Mouse (Mus musculus): ENCODE results near the gene Becn1. TPM values are rescaled to one million over a fixed set of nuclear protein-coding genes. Genes with fewer than 3 reads are reported as not detected.
A peak's percentile ranks its signal among the peaks of the same experiment; 100 is the strongest.

Becn1 gene
- 65.1 and 72.3 TPM in 2 replicates for polyA plus RNA-seq (2015; fragmentation: Nextera tagmentation; extraction: Ambion mirVana)

DNA sequence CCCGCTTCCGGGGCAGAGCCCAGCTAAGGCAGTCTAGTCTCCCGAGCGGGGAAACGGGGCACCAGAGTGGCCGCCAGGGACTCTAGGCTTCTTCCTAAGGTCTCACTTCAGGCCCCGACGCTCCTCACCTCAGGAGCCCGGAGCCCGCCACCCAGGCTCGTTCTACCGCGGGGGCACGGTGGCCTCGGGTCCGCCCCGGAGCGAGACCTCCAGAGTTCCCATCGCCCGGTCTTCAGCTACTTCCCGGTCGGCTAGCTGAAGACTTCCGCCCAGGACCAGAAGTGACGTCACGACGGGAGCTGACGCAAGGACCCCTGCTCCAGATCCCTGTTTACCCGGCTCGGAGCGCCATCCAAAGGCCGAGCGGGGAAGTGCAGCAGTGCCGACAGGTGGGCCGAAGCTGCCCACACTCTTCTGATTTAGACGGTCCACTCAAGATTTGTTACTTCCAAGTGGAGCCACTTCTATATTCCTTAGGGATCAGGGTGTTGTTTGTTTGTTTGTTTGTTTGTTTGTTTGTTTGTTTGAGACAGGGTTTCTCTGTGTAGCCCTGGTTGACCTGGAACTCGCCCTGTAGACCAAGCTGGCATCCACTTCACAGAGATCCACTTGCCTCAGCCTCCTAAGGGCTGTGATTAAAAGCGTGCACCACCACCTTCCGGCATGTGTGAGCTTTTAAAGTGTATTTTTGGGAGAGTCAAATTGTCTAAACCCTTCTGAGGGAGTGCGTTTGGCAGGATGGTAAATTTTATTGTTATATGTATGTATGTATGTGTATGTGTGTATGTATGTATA is at the start of gene Becn1:
Becn1 (minus strand) TSS at position 283 of the 795 bp plus-strand sequence.
- peaks cover 16% of the 10 kb centered on the region for H3K4me1 ChIP-seq (ENCODE audit: insufficient read depth)
- H3K4me3 ChIP-seq (ENCODE audit: low read depth, low read length): peak within 1 kb of the TSS; percentile 98
- WGBS (ENCODE audit: insufficient replicate concordance): 6% methylated on average over 39 of the region's 39 CpGs
- peak; percentile 96 for ATAC-seq
- TF ChIP-seq CTCF (IDR thresholded peaks at IDR 0.05; ENCODE audit: low read depth) (peak; percentile 99), EP300 (IDR thresholded peaks at IDR 0.05; ENCODE audit: low read depth) (peak; percentile 57; the same call in 1 of the 2 replicates)
- peaks cover 21% of the 10 kb centered on the region for H3K36me3 ChIP-seq (replicated peaks; ENCODE audit: insufficient read depth, low read length)
- H3K27me3 ChIP-seq (ENCODE audit: insufficient read depth, low read length): no peaks in the 10 kb centered on the region
- peak; percentile 99 for DNase-seq
- peak within 1 kb of the TSS; percentile 98 for H3K9ac ChIP-seq (replicated peaks)
- no peaks in the 10 kb centered on the region for H3K9me3 ChIP-seq (ENCODE audit: low read length)
- peak within 1 kb of the TSS; percentile 90 for H3K27ac ChIP-seq (ENCODE audit: low read depth)
- H3K4me2 ChIP-seq (ENCODE audit: low read depth, low read length): peak within 1 kb of the TSS; percentile 89

DNA sequence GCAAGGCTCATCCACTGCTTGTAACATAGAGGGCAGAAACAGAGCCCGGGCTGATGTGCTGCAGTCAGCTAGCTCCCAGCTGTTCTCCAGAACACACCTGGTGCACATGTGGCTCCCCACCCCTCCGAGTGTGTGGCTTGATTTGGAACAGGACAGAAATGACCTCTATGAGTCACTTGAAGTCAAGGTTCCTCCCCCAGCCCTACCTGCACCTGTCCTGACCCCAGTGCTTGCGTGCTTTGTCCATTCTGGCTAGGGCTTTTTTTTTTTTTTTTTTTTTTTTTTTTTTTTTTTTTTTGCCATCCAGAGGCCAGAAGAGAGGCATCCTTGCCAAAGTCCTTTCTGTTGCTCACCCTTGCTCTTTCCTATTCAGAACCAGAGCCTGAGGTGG is 49.6 kb upstream of the Becn1 start:
- ATAC-seq (peak; percentile 59; the same call in 1 of the 2 replicates), DNase-seq (no peak)
- no peaks in the 10 kb centered on the region for H3K9me3 ChIP-seq (ENCODE audit: low read length)
- H3K36me3 ChIP-seq (replicated peaks; ENCODE audit: insufficient read depth, low read length): no peaks in the 10 kb centered on the region
- peaks cover 11% of the 10 kb centered on the region; the same call in 1 of the 2 replicates for H3K4me1 ChIP-seq (ENCODE audit: insufficient read depth)
- 58% methylated on average over 3 of the region's 3 CpGs for WGBS (ENCODE audit: insufficient replicate concordance)
- H3K27me3 ChIP-seq (ENCODE audit: insufficient read depth, low read length): no peaks in the 10 kb centered on the region
- no peak overlapping the region for H3K9ac ChIP-seq (replicated peaks)
- TF ChIP-seq CTCF (IDR thresholded peaks at IDR 0.05; ENCODE audit: low read depth) (no peak), EP300 (IDR thresholded peaks at IDR 0.05; ENCODE audit: low read depth) (no peak)
- no peak overlapping the region for H3K4me2 ChIP-seq (ENCODE audit: low read depth, low read length)
- no peak overlapping the region for H3K4me3 ChIP-seq (ENCODE audit: low read depth, low read length)
- no peak overlapping the region for H3K27ac ChIP-seq (ENCODE audit: low read depth)

DNA sequence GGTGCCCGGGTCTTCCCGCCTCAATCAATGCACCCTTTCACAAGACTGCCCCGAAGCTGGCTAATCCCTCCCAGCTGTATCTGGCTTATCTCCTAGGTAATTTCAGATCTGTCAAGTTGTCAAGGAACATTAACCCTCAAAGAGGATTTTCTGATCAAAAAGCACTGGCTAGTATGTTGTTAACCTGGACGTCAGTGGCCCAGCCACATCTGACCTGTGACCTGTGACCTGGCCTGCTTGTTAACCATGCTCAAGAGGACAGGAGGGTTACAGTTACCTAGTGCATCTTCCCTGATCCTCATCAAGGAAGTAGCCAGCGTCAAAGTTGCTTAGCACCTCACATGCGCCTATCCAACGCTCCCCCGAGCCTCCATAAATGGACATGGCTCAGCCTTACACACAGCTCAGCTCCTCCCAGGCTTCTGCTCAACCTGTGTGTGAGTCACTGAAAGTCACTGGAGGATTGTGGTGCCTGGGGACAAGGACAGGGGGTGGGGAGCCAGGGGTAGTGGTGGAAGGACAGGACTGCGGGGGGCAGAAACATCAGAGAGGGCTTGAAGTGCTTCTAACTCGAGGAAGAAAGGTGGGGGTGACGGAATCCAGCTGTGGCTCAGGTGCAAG is 49.1 kb upstream of the Becn1 start:
- peaks cover 11% of the 10 kb centered on the region; the same call in 1 of the 2 replicates for H3K4me1 ChIP-seq (ENCODE audit: insufficient read depth)
- 61% methylated on average over 11 of the region's 11 CpGs for WGBS (ENCODE audit: insufficient replicate concordance)
- no peak for TF ChIP-seq EP300 (IDR thresholded peaks at IDR 0.05; ENCODE audit: low read depth)
- TF ChIP-seq CTCF (IDR thresholded peaks at IDR 0.05; ENCODE audit: low read depth): no peak
- H3K9ac ChIP-seq (replicated peaks): no peak overlapping the region
- no peak overlapping the region for H3K4me2 ChIP-seq (ENCODE audit: low read depth, low read length)
- no peak overlapping the region for H3K4me3 ChIP-seq (ENCODE audit: low read depth, low read length)
- H3K36me3 ChIP-seq (replicated peaks; ENCODE audit: insufficient read depth, low read length): no peaks in the 10 kb centered on the region
- ATAC-seq: no peak
- H3K27me3 ChIP-seq (ENCODE audit: insufficient read depth, low read length): no peaks in the 10 kb centered on the region
- H3K9me3 ChIP-seq (ENCODE audit: low read length): no peaks in the 10 kb centered on the region
- DNase-seq: no peak
- no peak overlapping the region for H3K27ac ChIP-seq (ENCODE audit: low read depth)

DNA sequence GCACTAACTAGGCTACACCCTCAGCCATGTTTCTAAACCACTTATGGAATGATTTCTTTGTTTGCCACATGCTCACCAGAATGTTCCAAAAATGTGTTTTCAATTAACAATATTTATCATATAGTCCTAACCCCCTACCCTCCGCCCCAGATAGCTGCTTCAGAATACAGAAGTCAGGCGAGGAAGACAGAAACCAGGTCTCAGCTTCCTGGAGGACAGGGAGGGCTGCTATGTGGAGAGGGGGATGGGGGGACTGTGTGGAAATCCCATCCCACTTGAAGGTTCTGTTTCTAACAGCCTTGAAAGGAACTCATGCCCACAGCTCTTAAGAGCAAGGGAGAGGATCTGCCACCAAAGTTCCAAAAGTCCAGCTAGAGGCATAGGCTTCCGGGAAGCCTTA is 47.1 kb upstream of the Becn1 start:
- H3K9me3 ChIP-seq (ENCODE audit: low read length): no peaks in the 10 kb centered on the region
- 70% methylated on average over 3 of the region's 3 CpGs for WGBS (ENCODE audit: insufficient replicate concordance)
- DNase-seq: no peak
- TF ChIP-seq CTCF (IDR thresholded peaks at IDR 0.05; ENCODE audit: low read depth): no peak
- TF ChIP-seq EP300 (IDR thresholded peaks at IDR 0.05; ENCODE audit: low read depth): no peak
- no peaks in the 10 kb centered on the region for H3K27me3 ChIP-seq (ENCODE audit: insufficient read depth, low read length)
- no peak for ATAC-seq
- H3K36me3 ChIP-seq (replicated peaks; ENCODE audit: insufficient read depth, low read length): no peaks in the 10 kb centered on the region
- H3K9ac ChIP-seq (replicated peaks): no peak overlapping the region
- peaks cover 4% of the 10 kb centered on the region; the same call in 1 of the 2 replicates for H3K4me1 ChIP-seq (ENCODE audit: insufficient read depth)
- H3K4me2 ChIP-seq (ENCODE audit: low read depth, low read length): no peak overlapping the region
- H3K4me3 ChIP-seq (ENCODE audit: low read depth, low read length): no peak overlapping the region
- H3K27ac ChIP-seq (ENCODE audit: low read depth): no peak overlapping the region

DNA sequence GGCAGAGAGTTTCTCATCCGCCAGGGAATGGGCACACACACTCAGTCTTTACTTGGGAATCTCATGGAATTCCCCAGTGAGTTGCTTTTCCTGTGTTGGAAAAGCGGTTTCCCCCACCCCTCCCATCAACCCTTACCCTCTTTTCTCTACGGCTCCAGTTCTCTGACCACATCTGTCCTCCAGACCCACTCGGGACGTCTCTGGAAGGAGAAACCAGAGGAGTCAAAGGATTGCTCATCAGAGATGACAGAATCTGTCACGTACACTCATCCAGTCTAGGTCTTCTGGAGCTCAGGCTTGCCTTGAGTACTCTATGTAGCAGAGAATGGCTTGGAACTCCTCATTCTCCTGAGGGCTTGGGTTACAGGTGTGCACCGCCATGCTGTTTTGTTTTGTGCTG is 46.7 kb upstream of the Becn1 start:
- TF ChIP-seq EP300 (IDR thresholded peaks at IDR 0.05; ENCODE audit: low read depth) (no peak), CTCF (IDR thresholded peaks at IDR 0.05; ENCODE audit: low read depth) (no peak)
- ATAC-seq: no peak
- WGBS (ENCODE audit: insufficient replicate concordance): 78% methylated on average over 7 of the region's 7 CpGs

DNA sequence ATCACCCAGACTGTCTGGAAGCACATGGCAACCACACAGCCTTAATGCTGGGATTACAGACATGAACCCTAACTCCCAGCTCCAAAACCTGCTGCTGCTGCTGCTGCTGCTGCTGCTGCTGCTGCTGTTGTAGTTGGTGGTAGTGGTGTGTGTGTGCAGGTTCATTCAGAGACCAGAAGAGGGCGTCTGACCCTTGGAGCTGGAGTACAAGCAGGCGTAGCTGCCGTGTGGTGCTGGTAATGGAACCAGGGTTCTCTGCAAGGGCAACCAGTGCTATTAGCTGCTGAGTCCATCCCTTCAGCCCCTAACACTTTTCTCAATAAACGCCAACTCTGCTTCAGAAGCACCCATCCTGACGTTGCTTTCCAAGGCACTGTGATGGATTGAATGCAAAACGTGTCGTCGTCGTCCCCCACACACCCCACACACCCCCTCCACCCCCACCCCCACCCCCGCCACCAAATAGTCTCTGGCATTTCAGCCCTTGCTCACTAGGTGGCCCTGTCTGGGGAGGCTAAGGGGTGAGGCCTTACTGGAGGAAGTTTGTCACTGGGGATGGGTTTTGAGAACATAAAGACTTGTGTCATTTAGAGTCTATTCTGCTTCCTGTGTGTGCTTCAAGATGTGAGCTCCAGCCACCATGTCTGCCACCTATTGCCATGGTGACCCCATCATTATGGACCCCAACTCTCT is 45.1 kb upstream of the Becn1 start:
- DNase-seq: no peak
- Histone ChIP-seq H3K36me3 (replicated peaks; ENCODE audit: insufficient read depth, low read length) (no peaks in the 10 kb centered on the region), H3K4me1 (ENCODE audit: insufficient read depth) (0 out of 2 replicates have a peak, but pooled peaks cover 3% of the 10 kb centered on the region), H3K27me3 (ENCODE audit: insufficient read depth, low read length) (no peaks in the 10 kb centered on the region), H3K4me2 (ENCODE audit: low read depth, low read length) (no peak overlapping the region), H3K27ac (ENCODE audit: low read depth) (no peak overlapping the region), H3K4me3 (ENCODE audit: low read depth, low read length) (no peak overlapping the region), H3K9me3 (ENCODE audit: low read length) (no peaks in the 10 kb centered on the region), H3K9ac (replicated peaks) (no peak overlapping the region)
- WGBS (ENCODE audit: insufficient replicate concordance): 73% methylated on average over 10 of the region's 10 CpGs
- ATAC-seq: no peak
- TF ChIP-seq EP300 (IDR thresholded peaks at IDR 0.05; ENCODE audit: low read depth) (no peak), CTCF (IDR thresholded peaks at IDR 0.05; ENCODE audit: low read depth) (peak; percentile 26; the same call in 1 of the 2 replicates)

More for the DNA sequence above, 46.7 kb upstream of the Becn1 start:
- no peaks in the 10 kb centered on the region for H3K27me3 ChIP-seq (ENCODE audit: insufficient read depth, low read length)
- H3K36me3 ChIP-seq (replicated peaks; ENCODE audit: insufficient read depth, low read length): no peaks in the 10 kb centered on the region
- no peaks in the 10 kb centered on the region for H3K9me3 ChIP-seq (ENCODE audit: low read length)
- no peak overlapping the region for H3K9ac ChIP-seq (replicated peaks)
- DNase-seq: no peak
- H3K27ac ChIP-seq (ENCODE audit: low read depth): no peak overlapping the region
- no peak overlapping the region for H3K4me2 ChIP-seq (ENCODE audit: low read depth, low read length)
- 0 out of 2 replicates have a peak, but pooled peaks cover 3% of the 10 kb centered on the region for H3K4me1 ChIP-seq (ENCODE audit: insufficient read depth)
- H3K4me3 ChIP-seq (ENCODE audit: low read depth, low read length): no peak overlapping the region
